Mouse (Mus musculus) small intestine, adult 2 months (tissue): ENCODE data around the gene Grm2.

Source experiments
- CTCF ChIP-seq: fragments of 200-500 bp; IDR thresholded peaks from 2 replicates; pipeline ENCODE4 v1.5.1; 2012; ENCODE audit warnings: low read depth, mild to moderate bottlenecking, control low read depth, inconsistent platforms, low read length, moderate library complexity, mixed read lengths; ENCODE audit not compliant: insufficient replicate concordance, insufficient read length; ENCODE audit errors: extremely low read depth
- POLR2A ChIP-seq: fragments of 200-500 bp; IDR thresholded peaks from 2 replicates; pipeline ENCODE4 v1.6.1; 2012; ENCODE audit warnings: low read depth, mild to moderate bottlenecking, control low read depth, inconsistent platforms, low read length, moderate library complexity

GRCm38 (mm10) chr9:106657592-106657991 lies 1.7 kb upstream of the Grm2 start:
- no peak for TF ChIP-seq POLR2A
- TF ChIP-seq CTCF: no peak
